Mouse (Mus musculus) spleen, adult 18-20 months (tissue): ENCODE data around the gene Pih1d1.

Experiments
- DNase-seq, 2 experiments: peaks; one replicate each; pipeline ENCODE4 v3.0.0; 2022; ENCODE audit warnings: mixed read lengths in 2 of 2

Gene Pih1d1

GRCm38 (mm10) chr7:45195341-45196175 lies 41.5 kb downstream of the Pih1d1 start:
- no peak for DNase-seq

- DNase-seq = no peak
Observed at GRCm38 (mm10) chr7:45196176-45196535, 42.1 kb downstream of the Pih1d1 start.

GRCm38 (mm10) chr7:45196994-45197393 lies 42.9 kb downstream of the Pih1d1 start:
- DNase-seq = no peak

- DNase-seq = peak; percentile 39 to 66
Observed at GRCm38 (mm10) chr7:45198435-45198834, 44.3 kb downstream of the Pih1d1 start.

GRCm38 (mm10) chr7:45198961-45199360 lies 44.9 kb downstream of the Pih1d1 start:
- no peak for DNase-seq

GRCm38 (mm10) chr7:45202654-45203053 lies 48.6 kb downstream of the Pih1d1 start:
- DNase-seq = no peak

GRCm38 (mm10) chr7:45204380-45205143 lies 50.5 kb downstream of the Pih1d1 start, which contains the start of gene Ccdc155:
Gene Ccdc155, minus strand, starts transcription at chr7:45204892.
- DNase-seq = peak; percentile 86 to 89

GRCm38 (mm10) chr7:45208260-45208659 lies 54.2 kb downstream of the Pih1d1 start:
- no peak for DNase-seq
